9 mouse cellular contexts compared by ENCODE assay signal in the genomic region with DNA sequence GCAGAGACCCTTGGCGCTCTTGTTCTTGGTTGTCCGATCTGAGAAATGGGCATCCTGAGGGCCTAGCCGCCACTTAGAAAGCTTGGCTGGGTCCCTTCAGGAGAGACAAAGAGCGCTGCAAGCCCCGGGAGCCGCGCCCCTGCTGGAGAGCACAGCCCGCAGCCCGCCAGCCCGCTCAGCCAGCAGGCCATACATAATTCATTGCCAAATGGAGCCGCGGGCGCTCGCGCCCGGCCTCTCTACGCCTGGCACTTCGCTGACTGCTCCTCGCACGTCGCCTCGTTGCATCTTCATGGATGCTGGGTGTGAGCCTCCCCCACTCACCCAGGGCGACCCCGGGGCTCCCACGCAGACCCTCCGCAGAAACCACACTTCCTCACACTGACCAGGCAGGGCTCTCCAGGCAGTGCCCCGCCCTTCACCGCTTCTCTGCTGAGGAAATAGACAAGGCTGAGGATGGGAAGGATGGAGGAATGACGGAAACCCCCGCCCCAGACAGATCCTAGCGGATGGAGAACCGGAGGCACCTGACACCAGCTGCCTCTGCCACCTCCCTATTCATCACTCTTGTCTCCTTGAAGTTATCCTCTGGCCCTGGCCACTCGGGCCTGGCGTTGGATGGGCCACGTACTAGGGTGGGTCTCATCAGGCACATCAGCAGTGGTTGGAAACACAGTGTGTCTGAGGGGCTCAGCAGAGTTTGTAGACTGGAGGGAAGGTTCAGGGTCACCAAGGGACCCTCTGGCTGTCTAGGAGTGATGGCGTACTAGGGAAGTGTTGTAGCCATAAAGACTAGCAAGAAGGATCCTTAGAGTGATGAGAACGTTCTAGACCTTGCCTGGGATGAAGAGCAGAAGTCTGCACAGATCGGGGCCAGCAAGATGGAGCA.
DNase-seq lines count a peak whose midpoint lies in the region; ATAC-seq lines count a peak whose summit lies in the region.
"Had no signal": no experiment of that assay in that cellular context is flagged by ENCODE, and none has a peak within 500 bp of the region (broad histone marks: within the 10 kb centered on the region; RNA-seq: fewer than 3 reads in every experiment).

No protein-coding gene starts in this region.

- peak overlapping the region; percentile 50 for H3K9ac ChIP-seq in midbrain, embryonic 14.5 days (replicated peaks; ENCODE audit: low read length)

- DNase-seq in adrenal gland, adult (ENCODE audit: inconsistent age in 2 of 2, low spot score in 1 of 2) = peak; percentile 36 to 72
- no peak for DNase-seq in adrenal gland, postnatal 4 days (ENCODE audit: low spot score in 2 of 2)
- peak; percentile 80 to 82 for DNase-seq in right cerebral cortex, postnatal 10 days (ENCODE audit: low spot score in 2 of 2)
- no peak for DNase-seq in right cerebral cortex, postnatal 36 days (ENCODE audit: low spot score in 2 of 2)
- peak; percentile 73 to 86 for DNase-seq in kidney, postnatal 4 days
- DNase-seq in midbrain, embryonic 14.5 days = peak; percentile 91
- DNase-seq in MN1 (ENCODE audit: low spot score) = no peak

- no peaks in the 10 kb centered on the region for H3K36me3 ChIP-seq in midbrain, embryonic 14.5 days (ENCODE audit: control insufficient read depth, insufficient read depth, low read length)

- no peaks in the 10 kb centered on the region for H3K27me3 ChIP-seq in midbrain, embryonic 14.5 days (ENCODE audit: control insufficient read depth, insufficient read depth, low read length)

- no peak overlapping the region for H3K4me3 ChIP-seq in midbrain, embryonic 14.5 days (replicated peaks; ENCODE audit: low read depth, low read length)
- H3K4me3 ChIP-seq: megakaryocyte, embryonic 14.5 days had no signal

- H3K9me3 ChIP-seq in midbrain, embryonic 14.5 days (ENCODE audit: control insufficient read depth, low read length) = no peaks in the 10 kb centered on the region

- peak overlapping the region; percentile 98 for H3K27ac ChIP-seq in midbrain, embryonic 14.5 days (replicated peaks; ENCODE audit: low read depth, low read length)

- H3K4me1 ChIP-seq in midbrain, embryonic 14.5 days (ENCODE audit: control insufficient read depth, insufficient read depth, low read length) = peaks cover 49% of the 10 kb centered on the region

- H3K4me2 ChIP-seq in midbrain, embryonic 14.5 days (ENCODE audit: low read length) = peak overlapping the region; percentile 44

- WGBS in midbrain, embryonic 14.5 days = 13% methylated on average over 38 of the region's 38 CpGs

- peak; percentile 27; the same call in 1 of the 2 replicates for ATAC-seq in granulocyte monocyte progenitor cell, adult 5-6 weeks (replicated peaks; ENCODE audit: poor library complexity, severe bottlenecking)
- peak; percentile 68 for ATAC-seq in midbrain, embryonic 14.5 days (ENCODE audit: low FRiP score, low TSS enrichment)

Comparison
In these comparisons a context has a peak if more than half of its experiments do, and no peak if none do; other contexts are left out.
1. DNase-seq: peak in adrenal gland, adult (2 of 2), right cerebral cortex, postnatal 10 days (2 of 2), kidney, postnatal 4 days (2 of 2) and midbrain, embryonic 14.5 days (single experiment); none in adrenal gland, postnatal 4 days (0 of 2), right cerebral cortex, postnatal 36 days (0 of 2) and MN1 (single experiment).